Mouse (Mus musculus) cortical plate, adult 2 months (tissue): ENCODE results near the gene Dapk3. TPM values are rescaled to one million over a fixed set of nuclear protein-coding genes. Genes with fewer than 3 reads are reported as not detected.
"Not testable (repeated sequence)": the region's sequence is repeated elsewhere in the genome, so short reads cannot be mapped to it uniquely, and the experiment has no call there.

Experiments used
- H3K27ac ChIP-seq: fragments of 200-500 bp; 2 replicates; pipeline ENCODE4 v1.5.1; 2012; ENCODE audit warnings: low read length, control low read depth, inconsistent platforms; ENCODE audit not compliant: insufficient read depth
- H3K4me1 ChIP-seq: fragments of 200-500 bp; 2 replicates; pipeline ENCODE4 v1.6.1; 2011; ENCODE audit warnings: low read length; ENCODE audit not compliant: control insufficient read depth, insufficient read depth
- H3K4me3 ChIP-seq: fragments of 200-500 bp; 2 replicates; pipeline ENCODE4 v1.5.1; 2011; ENCODE audit warnings: mild to moderate bottlenecking, low read length, control low read depth; ENCODE audit not compliant: insufficient read depth
- CTCF ChIP-seq: fragments of 200-500 bp; IDR thresholded peaks from 2 replicates; pipeline ENCODE4 v1.5.1; 2011; ENCODE audit warnings: mild to moderate bottlenecking, control low read depth, low read length; ENCODE audit not compliant: insufficient read depth; ENCODE audit errors: extremely low read depth
- POLR2A ChIP-seq: fragments of 200-500 bp; IDR thresholded peaks from 2 replicates; pipeline ENCODE4 v1.6.1; 2011; ENCODE audit warnings: mild to moderate bottlenecking, low read length, control low read depth; ENCODE audit not compliant: insufficient read depth; ENCODE audit errors: extremely low read depth
- polyA plus RNA-seq: library from polyadenylated mRNA; depleted of rRNA; stranded (reverse); fragments of >200 nt; gene quantifications from 2 replicates; pipeline ENCODE4 v1.2.3, GENCODE M21; 2012

Dapk3 gene
- polyA plus RNA-seq, 1 experiment: 71.2 TPM

GRCm38 (mm10) chr10:81176466-81177271 lies 6.1 kb upstream of the Dapk3 start, which contains the start of gene Eef2:
Eef2 (plus strand) TSS chr10:81176631.
- Histone ChIP-seq H3K4me3 (peak within 1 kb of the TSS; percentile 70), H3K4me1 (peaks cover 6% of the 10 kb centered on the region), H3K27ac (peak within 1 kb of the TSS; percentile 91)
- TF ChIP-seq POLR2A (peak; percentile 99), CTCF (no peak)

GRCm38 (mm10) chr10:81177491-81177925 lies 5.3 kb upstream of the Dapk3 start:
- Histone ChIP-seq H3K4me1 (peaks cover 6% of the 10 kb centered on the region), H3K4me3 (peak overlapping the region; percentile 70), H3K27ac (peak overlapping the region; percentile 20; the same call in 1 of the 2 replicates)
- no peak for TF ChIP-seq CTCF
- no peak for TF ChIP-seq POLR2A

- no peak overlapping the region for H3K27ac ChIP-seq
- no peak for TF ChIP-seq CTCF
- TF ChIP-seq POLR2A: no peak
- H3K4me3 ChIP-seq: peak overlapping the region; percentile 70
- peaks cover 5% of the 10 kb centered on the region; the same call in 1 of the 2 replicates for H3K4me1 ChIP-seq
Measured at GRCm38 (mm10) chr10:81177958-81178712, 4.7 kb upstream of the Dapk3 start.

GRCm38 (mm10) chr10:81178927-81179326 lies 3.9 kb upstream of the Dapk3 start:
- TF ChIP-seq POLR2A (no peak), CTCF (no peak)
- H3K27ac ChIP-seq: no peak overlapping the region
- peaks cover 7% of the 10 kb centered on the region for H3K4me1 ChIP-seq
- no peak overlapping the region for H3K4me3 ChIP-seq

GRCm38 (mm10) chr10:81179451-81180342 lies 3.1 kb upstream of the Dapk3 start:
- Histone ChIP-seq H3K27ac (no peak overlapping the region), H3K4me3 (no peak overlapping the region), H3K4me1 (peaks cover 7% of the 10 kb centered on the region)
- TF ChIP-seq POLR2A: no peak
- TF ChIP-seq CTCF: no peak

GRCm38 (mm10) chr10:81180946-81181345 lies 1.9 kb upstream of the Dapk3 start:
- Histone ChIP-seq H3K27ac (no peak overlapping the region), H3K4me1 (peaks cover 4% of the 10 kb centered on the region), H3K4me3 (no peak overlapping the region)
- TF ChIP-seq CTCF: no peak
- TF ChIP-seq POLR2A: no peak

- not testable (repeated sequence) for H3K4me1 ChIP-seq, H3K4me3 ChIP-seq, H3K27ac ChIP-seq
Measured at GRCm38 (mm10) chr10:81181860-81182259, 945 bp upstream of the Dapk3 start.

- Histone ChIP-seq H3K4me3 (peak within 1 kb of the TSS; percentile 45), H3K27ac (peak within 1 kb of the TSS; percentile 33; the same call in 1 of the 2 replicates), H3K4me1 (peaks cover 2% of the 10 kb centered on the region)
- TF ChIP-seq CTCF (no peak), POLR2A (no peak)
Measured at GRCm38 (mm10) chr10:81183805-81184204, 1.0 kb downstream of the Dapk3 start, which contains the start of gene 4930442H23Rik. 4930442H23Rik (minus strand) TSS chr10:81183849.

GRCm38 (mm10) chr10:81184765-81185164 lies 2.0 kb downstream of the Dapk3 start:
- no peak for TF ChIP-seq CTCF
- TF ChIP-seq POLR2A: no peak
- Histone ChIP-seq H3K4me3 (no peak overlapping the region), H3K27ac (no peak overlapping the region), H3K4me1 (peaks cover 2% of the 10 kb centered on the region)

GRCm38 (mm10) chr10:81187161-81187560 lies 4.4 kb downstream of the Dapk3 start:
- TF ChIP-seq POLR2A: no peak
- no peak for TF ChIP-seq CTCF
- H3K27ac ChIP-seq: no peak overlapping the region
- H3K4me1 ChIP-seq: peaks cover 2% of the 10 kb centered on the region
- no peak overlapping the region for H3K4me3 ChIP-seq
